Mouse (Mus musculus) limb, embryonic 10.5 days (tissue): ENCODE results near the gene Gm20517. TPM values are rescaled to one million over a fixed set of nuclear protein-coding genes. Genes with fewer than 3 reads are reported as not detected.

Experiments used
- DNase-seq: peaks from one replicate; pipeline ENCODE4 v3.0.0-alpha.2; 2017; ENCODE audit warnings: low spot score
- H3K27ac ChIP-seq: fragments of 300-500 bp; sonication (generic); 2 replicates; pipeline ENCODE4 v1.5.1; 2016; ENCODE audit warnings: mild to moderate bottlenecking
- H3K27me3 ChIP-seq: fragments of 300-500 bp; sonication (generic); 2 replicates; pipeline ENCODE4 v1.6.1; 2016; ENCODE audit warnings: low read depth, mild to moderate bottlenecking; ENCODE audit not compliant: poor library complexity, severe bottlenecking
- H3K36me3 ChIP-seq: fragments of 300-500 bp; sonication (generic); 2 replicates; pipeline ENCODE4 v1.6.1; 2016; ENCODE audit warnings: mild to moderate bottlenecking, moderate library complexity
- H3K4me1 ChIP-seq: fragments of 300-500 bp; sonication (generic); 2 replicates; pipeline ENCODE4 v1.6.1; 2016
- H3K4me3 ChIP-seq: fragments of 300-500 bp; sonication (generic); 2 replicates; pipeline ENCODE4 v1.5.1; 2016; ENCODE audit warnings: mild to moderate bottlenecking, moderate library complexity
- H3K9me3 ChIP-seq: fragments of 300-500 bp; sonication (generic); replicated peaks from 2 replicates; pipeline ENCODE4 v1.6.1; 2016; ENCODE audit warnings: mild to moderate bottlenecking
- WGBS: fragments of 180-500 bp; shearing (Covaris S2); methylation state at CpG from one replicate; pipeline ENCODE4 v1.1.7; 2016; 5-methylcytosine and 5-hydroxymethylcytosine counted together
- polyA plus RNA-seq: library from polyadenylated mRNA; unstranded; fragments of >200 nt; fragmentation: Nextera tagmentation; extraction: Ambion mirVana; gene quantifications from 2 replicates; pipeline ENCODE4 v1.2.1, GENCODE M21; 2016

Gm20517 gene
- polyA plus RNA-seq, 1 experiment from 2014 or later = 0.81 TPM

GRCm38 (mm10) chr17:47715037-47715436 lies 103.6 kb downstream of the Gm20517 start:
- Histone ChIP-seq H3K27me3 (no peaks in the 10 kb centered on the region), H3K9me3 (no peaks in the 10 kb centered on the region), H3K36me3 (no peaks in the 10 kb centered on the region), H3K4me1 (no peaks in the 10 kb centered on the region), H3K4me3 (no peak overlapping the region), H3K27ac (no peak overlapping the region)
- 66% methylated on average over 3 of the region's 3 CpGs for WGBS
- DNase-seq = no peak

GRCm38 (mm10) chr17:47721183-47721582 lies 109.8 kb downstream of the Gm20517 start:
- H3K36me3 ChIP-seq = no peaks in the 10 kb centered on the region
- DNase-seq = no peak
- WGBS = 86% methylated on average over 4 of the region's 4 CpGs
- H3K4me1 ChIP-seq = no peaks in the 10 kb centered on the region
- H3K9me3 ChIP-seq = no peaks in the 10 kb centered on the region
- no peak overlapping the region for H3K4me3 ChIP-seq
- H3K27ac ChIP-seq = no peak overlapping the region
- H3K27me3 ChIP-seq = 0 out of 2 replicates have a peak, but pooled peaks cover 4% of the 10 kb centered on the region

GRCm38 (mm10) chr17:47726566-47726965 lies 115.2 kb downstream of the Gm20517 start, which contains the start of gene Pgc:
Gene Pgc, plus strand, starts transcription at chr17:47726842.
- 0 out of 2 replicates have a peak, but pooled peaks cover 9% of the 10 kb centered on the region for H3K27me3 ChIP-seq
- H3K36me3 ChIP-seq = no peaks in the 10 kb centered on the region
- H3K4me1 ChIP-seq = no peaks in the 10 kb centered on the region
- 78% methylated on average over 11 of the region's 11 CpGs for WGBS
- no peak for DNase-seq
- no peaks in the 10 kb centered on the region for H3K9me3 ChIP-seq
- H3K4me3 ChIP-seq = no peak within 1 kb of the TSS
- no peak within 1 kb of the TSS for H3K27ac ChIP-seq

GRCm38 (mm10) chr17:47730633-47731575 lies 119.5 kb downstream of the Gm20517 start:
- no peak overlapping the region for H3K4me3 ChIP-seq
- H3K36me3 ChIP-seq = no peaks in the 10 kb centered on the region
- H3K27me3 ChIP-seq = peaks cover 22% of the 10 kb centered on the region; the same call in 1 of the 2 replicates
- H3K9me3 ChIP-seq = no peaks in the 10 kb centered on the region
- 67% methylated on average over 24 of the region's 24 CpGs for WGBS
- H3K27ac ChIP-seq = no peak overlapping the region; the same call in 1 of the 2 replicates
- H3K4me1 ChIP-seq = no peaks in the 10 kb centered on the region
- no peak for DNase-seq

Other genes starting within 250 kb of the Gm20517 start
- gene Mrps10, start 242.7 kb upstream of the Gm20517 start, polyA plus RNA-seq = 89.9 and 106 TPM in 2 replicates
- 0.58 and 0.61 TPM in 2 replicates for gene Guca1b, start 226.2 kb upstream of the Gm20517 start, polyA plus RNA-seq
- gene Guca1a, start 211.0 kb upstream of the Gm20517 start, polyA plus RNA-seq = 0.29 and 0.34 TPM in 2 replicates
- gene AI661453, start 175.0 kb upstream of the Gm20517 start, polyA plus RNA-seq = 0.23 and 0.33 TPM in 2 replicates
- gene 1700001C19Rik, start 174.2 kb upstream of the Gm20517 start, polyA plus RNA-seq = 0.24 and 0.31 TPM in 2 replicates
- gene Taf8, start 109.3 kb upstream of the Gm20517 start, polyA plus RNA-seq = 32.1 and 36.8 TPM in 2 replicates
- gene Ccnd3, start 106.5 kb upstream of the Gm20517 start, polyA plus RNA-seq = 405 and 413 TPM in 2 replicates
- gene Bysl, start 97 bp upstream of the Gm20517 start, polyA plus RNA-seq = 41.3 and 48.3 TPM in 2 replicates
- 51.6 and 53.4 TPM in 2 replicates for gene Med20, start within 50 bp of the Gm20517 start, polyA plus RNA-seq
- gene Usp49, start 19.1 kb downstream of the Gm20517 start, polyA plus RNA-seq = 5.5 and 6.8 TPM in 2 replicates
- gene Tomm6, start 76.8 kb downstream of the Gm20517 start, polyA plus RNA-seq = 364 and 404 TPM in 2 replicates
- gene Frs3, start 77.4 kb downstream of the Gm20517 start, polyA plus RNA-seq = 5.0 and 7.3 TPM in 2 replicates
- gene Gm21981, start 82.9 kb downstream of the Gm20517 start, polyA plus RNA-seq = 0.23 TPM in 1 of 2 replicates, not detected in the other
- 0.56 and 0.76 TPM in 2 replicates for gene Prickle4, start 83.1 kb downstream of the Gm20517 start, polyA plus RNA-seq
- gene Pgc, start 115.3 kb downstream of the Gm20517 start, polyA plus RNA-seq = not detected in 2 replicates
- 1.5 and 2.3 TPM in 2 replicates for gene Tfeb, start 125.4 kb downstream of the Gm20517 start, polyA plus RNA-seq
- 18.9 and 21.6 TPM in 2 replicates for gene Mdfi, start 223.1 kb downstream of the Gm20517 start, polyA plus RNA-seq